Mouse (Mus musculus): ENCODE data around the gene Med19. TPM values are rescaled to one million over a fixed set of nuclear protein-coding genes. Genes with fewer than 3 reads are reported as not detected.

Gene Med19
- polyA plus RNA-seq, 1 experiment from 2014 or later: 26.1 TPM

GRCm38 (mm10) chr2:84646138-84646537, 32.1 kb upstream of the Med19 start:
- H3K9me3 ChIP-seq: no peaks in the 10 kb centered on the region
- WGBS: 33% methylated on average over 1 of the region's 1 CpGs
- ATAC-seq (ENCODE audit: extremely low read depth, insufficient number of reproducible peaks, low FRiP score, low TSS enrichment): no peak
- H3K4me2 ChIP-seq: peak overlapping the region; percentile 80
- 0 out of 2 replicates have a peak overlapping the region, but pooled peaks have one; percentile 41 for H3K9ac ChIP-seq
- H3K4me3 ChIP-seq: no peak overlapping the region; the same call in 1 of the 2 replicates
- no peaks in the 10 kb centered on the region for H3K27me3 ChIP-seq (replicated peaks)
- peaks cover 14% of the 10 kb centered on the region for H3K36me3 ChIP-seq
- H3K4me1 ChIP-seq: peaks cover 67% of the 10 kb centered on the region
- peak overlapping the region; percentile 37 for H3K27ac ChIP-seq (replicated peaks)

GRCm38 (mm10) chr2:84647051-84647568, 31.1 kb upstream of the Med19 start:
- Histone ChIP-seq H3K27ac (replicated peaks) (no peak overlapping the region), H3K9me3 (no peaks in the 10 kb centered on the region), H3K27me3 (replicated peaks) (no peaks in the 10 kb centered on the region), H3K4me1 (peaks cover 57% of the 10 kb centered on the region), H3K36me3 (peaks cover 8% of the 10 kb centered on the region), H3K4me2 (peak overlapping the region; percentile 80), H3K9ac (no peak overlapping the region), H3K4me3 (peak overlapping the region; percentile 80)
- ATAC-seq (ENCODE audit: extremely low read depth, insufficient number of reproducible peaks, low FRiP score, low TSS enrichment): no peak
- 79% methylated on average over 6 of the region's 6 CpGs for WGBS

- Histone ChIP-seq H3K9me3 (no peaks in the 10 kb centered on the region), H3K4me1 (peaks cover 44% of the 10 kb centered on the region), H3K27me3 (replicated peaks) (no peaks in the 10 kb centered on the region), H3K4me2 (peak overlapping the region; percentile 80), H3K9ac (peak overlapping the region; percentile 95), H3K4me3 (peak overlapping the region; percentile 80), H3K27ac (replicated peaks) (peak overlapping the region; percentile 74), H3K36me3 (0 out of 2 replicates have a peak, but pooled peaks cover 5% of the 10 kb centered on the region)
- ATAC-seq (ENCODE audit: extremely low read depth, insufficient number of reproducible peaks, low FRiP score, low TSS enrichment): no peak
- WGBS: 21% methylated on average over 6 of the region's 6 CpGs
Measured at GRCm38 (mm10) chr2:84648369-84648768, 29.8 kb upstream of the Med19 start.

- no peak for ATAC-seq (ENCODE audit: extremely low read depth, insufficient number of reproducible peaks, low FRiP score, low TSS enrichment)
- no peaks in the 10 kb centered on the region for H3K27me3 ChIP-seq (replicated peaks)
- H3K9ac ChIP-seq: peak overlapping the region; percentile 95
- peaks cover 31% of the 10 kb centered on the region for H3K4me1 ChIP-seq
- peak overlapping the region; percentile 80 for H3K4me2 ChIP-seq
- peak overlapping the region; percentile 99 for H3K27ac ChIP-seq (replicated peaks)
- H3K9me3 ChIP-seq: no peaks in the 10 kb centered on the region
- WGBS: under 1% methylated on average over 10 of the region's 10 CpGs
- 0 out of 2 replicates have a peak, but pooled peaks cover 5% of the 10 kb centered on the region for H3K36me3 ChIP-seq
- peak overlapping the region; percentile 80 for H3K4me3 ChIP-seq
Measured at GRCm38 (mm10) chr2:84649674-84650073, 28.5 kb upstream of the Med19 start.

GRCm38 (mm10) chr2:84650464-84651195, 27.6 kb upstream of the Med19 start, which contains the start of gene Ctnnd1:
Ctnnd1 (minus strand) TSS chr2:84650765.
- 0% methylated on average over 15 of the region's 15 CpGs for WGBS
- Histone ChIP-seq H3K4me3 (peak within 1 kb of the TSS; percentile 80), H3K9me3 (no peaks in the 10 kb centered on the region), H3K4me1 (peaks cover 24% of the 10 kb centered on the region), H3K9ac (peak within 1 kb of the TSS; percentile 95), H3K4me2 (peak within 1 kb of the TSS; percentile 80), H3K27ac (replicated peaks) (peak within 1 kb of the TSS; percentile 99), H3K27me3 (replicated peaks) (no peaks in the 10 kb centered on the region), H3K36me3 (0 out of 2 replicates have a peak, but pooled peaks cover 5% of the 10 kb centered on the region)
- peak; percentile 87 for ATAC-seq (ENCODE audit: extremely low read depth, insufficient number of reproducible peaks, low FRiP score, low TSS enrichment)

GRCm38 (mm10) chr2:84653354-84653753, 24.8 kb upstream of the Med19 start:
- no peaks in the 10 kb centered on the region for H3K27me3 ChIP-seq (replicated peaks)
- no peaks in the 10 kb centered on the region for H3K9me3 ChIP-seq
- H3K9ac ChIP-seq: no peak overlapping the region
- H3K27ac ChIP-seq (replicated peaks): no peak overlapping the region
- no peaks in the 10 kb centered on the region for H3K36me3 ChIP-seq
- no peak overlapping the region for H3K4me3 ChIP-seq
- ATAC-seq (ENCODE audit: extremely low read depth, insufficient number of reproducible peaks, low FRiP score, low TSS enrichment): no peak
- no peaks in the 10 kb centered on the region for H3K4me1 ChIP-seq
- H3K4me2 ChIP-seq: no peak overlapping the region

- 44% methylated on average over 1 of the region's 1 CpGs for WGBS
- no peaks in the 10 kb centered on the region for H3K27me3 ChIP-seq (replicated peaks)
- no peak for ATAC-seq (ENCODE audit: extremely low read depth, insufficient number of reproducible peaks, low FRiP score, low TSS enrichment)
- H3K4me1 ChIP-seq: no peaks in the 10 kb centered on the region
- no peak overlapping the region for H3K4me2 ChIP-seq
- no peak overlapping the region for H3K4me3 ChIP-seq
- H3K9me3 ChIP-seq: no peaks in the 10 kb centered on the region
- no peak overlapping the region for H3K9ac ChIP-seq
- no peaks in the 10 kb centered on the region for H3K36me3 ChIP-seq
- no peak overlapping the region for H3K27ac ChIP-seq (replicated peaks)
Measured at GRCm38 (mm10) chr2:84655864-84656263, 22.3 kb upstream of the Med19 start.

GRCm38 (mm10) chr2:84658806-84659205, 19.4 kb upstream of the Med19 start, which contains the start of gene Btbd18:
Btbd18 (plus strand) TSS chr2:84659079.
- ATAC-seq (ENCODE audit: extremely low read depth, insufficient number of reproducible peaks, low FRiP score, low TSS enrichment): no peak; the same call in 1 of the 2 replicates
- no peaks in the 10 kb centered on the region for H3K36me3 ChIP-seq

GRCm38 (mm10) chr2:84660253-84660652, 17.9 kb upstream of the Med19 start:
- Histone ChIP-seq H3K9me3 (no peaks in the 10 kb centered on the region), H3K9ac (no peak overlapping the region), H3K4me3 (no peak overlapping the region), H3K27ac (replicated peaks) (no peak overlapping the region), H3K4me1 (no peaks in the 10 kb centered on the region), H3K27me3 (replicated peaks) (no peaks in the 10 kb centered on the region), H3K4me2 (no peak overlapping the region), H3K36me3 (no peaks in the 10 kb centered on the region)
- WGBS: 57% methylated on average over 3 of the region's 3 CpGs
- no peak for ATAC-seq (ENCODE audit: extremely low read depth, insufficient number of reproducible peaks, low FRiP score, low TSS enrichment)

More at GRCm38 (mm10) chr2:84658806-84659205, 19.4 kb upstream of the Med19 start, which contains the start of gene Btbd18:
- Histone ChIP-seq H3K4me3 (no peak within 1 kb of the TSS), H3K9me3 (no peaks in the 10 kb centered on the region), H3K4me1 (no peaks in the 10 kb centered on the region), H3K4me2 (no peak within 1 kb of the TSS), H3K9ac (no peak within 1 kb of the TSS), H3K27me3 (replicated peaks) (no peaks in the 10 kb centered on the region), H3K27ac (replicated peaks) (no peak within 1 kb of the TSS)
- WGBS: 88% methylated on average over 32 of the region's 32 CpGs

GRCm38 (mm10) chr2:84662866-84663265, 15.3 kb upstream of the Med19 start:
- WGBS: 26% methylated on average over 2 of the region's 2 CpGs

GRCm38 (mm10) chr2:84666081-84666480, 12.1 kb upstream of the Med19 start:
- Histone ChIP-seq H3K9ac (0 out of 2 replicates have a peak overlapping the region, but pooled peaks have one; percentile 44), H3K4me1 (peaks cover 17% of the 10 kb centered on the region), H3K36me3 (peaks cover 17% of the 10 kb centered on the region), H3K27ac (replicated peaks) (peak overlapping the region; percentile 73), H3K9me3 (no peaks in the 10 kb centered on the region), H3K27me3 (replicated peaks) (no peaks in the 10 kb centered on the region), H3K4me2 (0 out of 2 replicates have a peak overlapping the region, but pooled peaks have one; percentile 18), H3K4me3 (no peak overlapping the region)
- ATAC-seq (ENCODE audit: extremely low read depth, insufficient number of reproducible peaks, low FRiP score, low TSS enrichment): no peak
- WGBS: 53% methylated on average over 12 of the region's 12 CpGs

More at GRCm38 (mm10) chr2:84662866-84663265, 15.3 kb upstream of the Med19 start:
- H3K9me3 ChIP-seq: no peaks in the 10 kb centered on the region
- no peak overlapping the region for H3K9ac ChIP-seq
- H3K27ac ChIP-seq (replicated peaks): no peak overlapping the region
- peaks cover 3% of the 10 kb centered on the region; the same call in 1 of the 2 replicates for H3K36me3 ChIP-seq
- peaks cover 4% of the 10 kb centered on the region; the same call in 1 of the 2 replicates for H3K4me1 ChIP-seq
- no peak overlapping the region for H3K4me2 ChIP-seq
- no peak for ATAC-seq (ENCODE audit: extremely low read depth, insufficient number of reproducible peaks, low FRiP score, low TSS enrichment)
- no peak overlapping the region for H3K4me3 ChIP-seq
- no peaks in the 10 kb centered on the region for H3K27me3 ChIP-seq (replicated peaks)
